Mouse (Mus musculus) MEL (cell line): ENCODE measurements at regions not wholly inside any gene's neighbourhood (a gene's known extent, or its start where the extent isn't known, plus 50 kb on each side); places are given as distances from the start of the nearest gene placed in this dataset.

Experiments used
- DNase-seq: peaks from one replicate; pipeline ENCODE4 v3.0.0; 2011; ENCODE audit warnings: low read depth, low spot score
- H3K27ac ChIP-seq: 2 replicates; pipeline ENCODE4 v1.5.1; 2012; ENCODE audit warnings: low read depth, mild to moderate bottlenecking, control low read depth, low read length, moderate library complexity; ENCODE audit not compliant: control insufficient read depth
- H3K27me3 ChIP-seq, 2 experiments: fragments of 150-350 bp in 1 of 2; sonication (generic) in 1 of 2; 2 replicates each; pipeline ENCODE4 v1.6.1; 2012; ENCODE audit warnings: low read length in 2 of 2, mild to moderate bottlenecking in 2 of 2, improper control_type of control experiment in 1 of 2, moderate library complexity in 1 of 2; ENCODE audit not compliant: insufficient read depth in 2 of 2, control insufficient read depth in 1 of 2
- H3K36me3 ChIP-seq, 2 experiments: 2 replicates each; pipeline ENCODE4 v1.6.1; 2012 to 2014; ENCODE audit warnings: low read length in 2 of 2, improper control_type of control experiment in 1 of 2, inconsistent platforms in 1 of 2, mild to moderate bottlenecking in 1 of 2; ENCODE audit not compliant: insufficient read depth in 2 of 2, control insufficient read depth in 1 of 2
- H3K4me1 ChIP-seq, 2 experiments: fragments of 150-350 bp in 1 of 2; sonication (generic) in 1 of 2; 2 replicates each; pipeline ENCODE4 v1.6.1; 2012; ENCODE audit warnings: low read length in 2 of 2, improper control_type of control experiment in 1 of 2, mild to moderate bottlenecking in 1 of 2; ENCODE audit not compliant: insufficient read depth in 2 of 2, control insufficient read depth in 1 of 2
- H3K4me3 ChIP-seq, 2 experiments: fragments of 150-350 bp in 1 of 2; sonication (generic) in 1 of 2; 2 replicates each; pipeline ENCODE4 v1.5.1; 2012; ENCODE audit warnings: low read depth in 2 of 2, low read length in 2 of 2, mild to moderate bottlenecking in 2 of 2, moderate library complexity in 2 of 2, control low read depth in 1 of 2, improper control_type of control experiment in 1 of 2; ENCODE audit not compliant: control insufficient read depth in 1 of 2, insufficient read depth in 1 of 2
- H3K79me2 ChIP-seq: 2 replicates; pipeline ENCODE4 v1.6.1; 2012; ENCODE audit warnings: mild to moderate bottlenecking, low read length, moderate library complexity; ENCODE audit not compliant: control insufficient read depth, poor library complexity, insufficient read depth
- H3K9ac ChIP-seq: 2 replicates; pipeline ENCODE4 v1.6.1; 2012; ENCODE audit warnings: low read depth, mild to moderate bottlenecking, control low read depth, low read length, moderate library complexity; ENCODE audit not compliant: control insufficient read depth, poor library complexity, severe bottlenecking
- H3K9me3 ChIP-seq: fragments of 150-350 bp; sonication (generic); replicated peaks from 2 replicates; pipeline ENCODE4 v1.6.1; 2012; ENCODE audit warnings: mild to moderate bottlenecking, low read length, improper control_type of control experiment, moderate library complexity; ENCODE audit not compliant: insufficient read depth
- E2F4 ChIP-seq: IDR thresholded peaks from 2 replicates; pipeline ENCODE4 v1.6.1; 2011; ENCODE audit warnings: low read depth, low read length, improper control_type of control experiment, borderline replicate concordance
- EP300 ChIP-seq, 2 experiments: IDR thresholded peaks; 2 replicates each; pipeline ENCODE4 v1.6.1; 2011; ENCODE audit warnings: improper control_type of control experiment in 2 of 2, low read length in 2 of 2, low read depth in 1 of 2, mild to moderate bottlenecking in 1 of 2
- ETS1 ChIP-seq: IDR thresholded peaks from 2 replicates; pipeline ENCODE4 v1.6.1; 2012; ENCODE audit warnings: low read depth, mild to moderate bottlenecking, inconsistent platforms, low read length, improper control_type of control experiment, moderate library complexity
- GABPA ChIP-seq: IDR thresholded peaks from 2 replicates; pipeline ENCODE4 v1.6.1; 2012; ENCODE audit warnings: low read depth, mild to moderate bottlenecking, inconsistent platforms, low read length, improper control_type of control experiment, moderate library complexity
- GATA1 ChIP-seq: IDR thresholded peaks from 2 replicates; pipeline ENCODE4 v1.6.1; 2011; ENCODE audit warnings: low read depth, low read length, improper control_type of control experiment
- HCFC1 ChIP-seq: IDR thresholded peaks from 2 replicates; pipeline ENCODE4 v1.6.1; 2012; ENCODE audit warnings: low read depth, mild to moderate bottlenecking, inconsistent platforms, low read length, improper control_type of control experiment, moderate library complexity
- KAT2A ChIP-seq: conservative IDR thresholded peaks from 2 replicates; pipeline ENCODE4 v1.6.1; 2012; ENCODE audit warnings: low read depth, low read length, improper control_type of control experiment, inconsistent platforms
- MAX ChIP-seq: IDR thresholded peaks from 2 replicates; pipeline ENCODE4 v1.6.1; 2011; ENCODE audit warnings: low read length, improper control_type of control experiment
- MAZ ChIP-seq: IDR thresholded peaks from 2 replicates; pipeline ENCODE4 v1.6.1; 2012; ENCODE audit warnings: low read depth, mild to moderate bottlenecking, inconsistent platforms, low read length, improper control_type of control experiment
- MEF2A ChIP-seq: IDR thresholded peaks from 2 replicates; pipeline ENCODE4 v1.6.1; 2014; ENCODE audit warnings: low read depth, mild to moderate bottlenecking, inconsistent platforms, low read length, improper control_type of control experiment; ENCODE audit not compliant: poor library complexity, insufficient replicate concordance, severe bottlenecking; ENCODE audit errors: extremely low read depth
- NRF1 ChIP-seq: IDR thresholded peaks from 2 replicates; pipeline ENCODE4 v1.6.1; 2014; ENCODE audit warnings: low read depth, mild to moderate bottlenecking, inconsistent platforms, low read length, improper control_type of control experiment, moderate library complexity; ENCODE audit not compliant: poor library complexity, insufficient read depth, severe bottlenecking
- POLR2AphosphoS5 ChIP-seq: IDR thresholded peaks from 2 replicates; pipeline ENCODE4 v1.6.1; 2012; ENCODE audit warnings: low read depth, borderline replicate concordance, mild to moderate bottlenecking, inconsistent platforms, low read length, moderate library complexity, mixed read lengths
- RCOR1 ChIP-seq: IDR thresholded peaks from 2 replicates; pipeline ENCODE4 v1.6.1; 2012; ENCODE audit warnings: low read depth, mild to moderate bottlenecking, inconsistent platforms, low read length, improper control_type of control experiment
- SIN3A ChIP-seq: IDR thresholded peaks from 2 replicates; pipeline ENCODE4 v1.6.1; 2012; ENCODE audit warnings: low read length, improper control_type of control experiment, inconsistent platforms
- SMC3 ChIP-seq: IDR thresholded peaks from 2 replicates; pipeline ENCODE4 v1.6.1; 2011; ENCODE audit warnings: low read depth, low read length, improper control_type of control experiment
- TAL1 ChIP-seq: IDR thresholded peaks from 2 replicates; pipeline ENCODE4 v1.6.1; 2012; ENCODE audit warnings: mild to moderate bottlenecking, inconsistent platforms, low read length, moderate library complexity, mixed read lengths
- TCF12 ChIP-seq: IDR thresholded peaks from 2 replicates; pipeline ENCODE4 v1.6.1; 2014; ENCODE audit warnings: low read depth, mild to moderate bottlenecking, inconsistent platforms, low read length, improper control_type of control experiment, moderate library complexity
- USF1 ChIP-seq: IDR thresholded peaks from 2 replicates; pipeline ENCODE4 v1.6.1; 2014; ENCODE audit warnings: low read depth, mild to moderate bottlenecking, inconsistent platforms, low read length, improper control_type of control experiment, moderate library complexity
- USF2 ChIP-seq, 2 experiments: IDR thresholded peaks; 2 replicates each; pipeline ENCODE4 v1.6.1; 2011 to 2012; ENCODE audit warnings: improper control_type of control experiment in 2 of 2, low read length in 2 of 2, borderline replicate concordance in 1 of 2, inconsistent platforms in 1 of 2, low read depth in 1 of 2, mild to moderate bottlenecking in 1 of 2; ENCODE audit not compliant: insufficient read depth in 1 of 2
- ZC3H11A ChIP-seq: IDR thresholded peaks from 2 replicates; pipeline ENCODE4 v1.6.1; 2012; ENCODE audit warnings: low read depth, mild to moderate bottlenecking, inconsistent platforms, low read length, improper control_type of control experiment
- ZMIZ1 ChIP-seq: IDR thresholded peaks from 2 replicates; pipeline ENCODE4 v1.6.1; 2012; ENCODE audit warnings: low read depth, mild to moderate bottlenecking, inconsistent platforms, low read length, improper control_type of control experiment, moderate library complexity
- ZNF384 ChIP-seq: IDR thresholded peaks from 2 replicates; pipeline ENCODE4 v1.6.1; 2012; ENCODE audit warnings: low read depth, mild to moderate bottlenecking, inconsistent platforms, low read length, improper control_type of control experiment

- Histone ChIP-seq H3K9me3 (no peaks in the 10 kb centered on the region), H3K36me3 (no peaks in the 10 kb centered on the region), H3K27ac (no peak overlapping the region)
- DNase-seq, result no peak
- no peak for TF ChIP-seq TAL1
- no peak for TF ChIP-seq USF2 (IDR thresholded peaks at IDR 0.05; ENCODE audit: borderline replicate concordance in 1 of 2, insufficient read depth in 1 of 2, low read depth in 1 of 2, low read length in 2 of 2)
- no peak for TF ChIP-seq KAT2A
- no peak for TF ChIP-seq ETS1
- TF ChIP-seq MAX, result no peak
- no peak for TF ChIP-seq ZMIZ1
- TF ChIP-seq POLR2AphosphoS5, result no peak
- no peak for TF ChIP-seq ZC3H11A
- TF ChIP-seq EP300 (IDR thresholded peaks at IDR 0.05; ENCODE audit: low read depth in 1 of 2, low read length in 2 of 2), result no peak
- TF ChIP-seq NRF1, result no peak
- TF ChIP-seq, all 39 proteins: peak for 0
- Histone ChIP-seq H3K79me2 (no peaks in the 10 kb centered on the region), H3K27me3 (no peaks in the 10 kb centered on the region), H3K4me1 (no peaks in the 10 kb centered on the region), H3K9ac (no peak overlapping the region), H3K4me3 (no peak overlapping the region)
Measured at GRCm38 (mm10) chr13:60511101-60511500, 90.6 kb upstream of the Dapk1 start.

- H3K9ac ChIP-seq, result no peak overlapping the region
- TF ChIP-seq RCOR1 (no peak), ETS1 (no peak), GABPA (no peak), USF1 (no peak), ZNF384 (no peak), SIN3A (no peak), GATA1 (no peak), TCF12 (no peak), KAT2A (no peak), MEF2A (no peak), SMC3 (no peak), HCFC1 (no peak), MAZ (no peak), E2F4 (no peak)
- H3K4me1 ChIP-seq, result no peaks in the 10 kb centered on the region
- no peaks in the 10 kb centered on the region for H3K36me3 ChIP-seq
- no peaks in the 10 kb centered on the region for H3K9me3 ChIP-seq
- no peak overlapping the region for H3K4me3 ChIP-seq
- DNase-seq, result no peak
- H3K79me2 ChIP-seq, result no peaks in the 10 kb centered on the region
- no peaks in the 10 kb centered on the region for H3K27me3 ChIP-seq
- H3K27ac ChIP-seq, result no peak overlapping the region
Measured at GRCm38 (mm10) chr13:60511628-60512027, 90.1 kb upstream of the Dapk1 start.
